Mouse (Mus musculus): ENCODE data around the gene Mesp1. TPM values are rescaled to one million over a fixed set of nuclear protein-coding genes. Genes with fewer than 3 reads are reported as not detected.

The Mesp1 gene
- polyA plus RNA-seq (2012; ENCODE audit: insufficient read depth, insufficient read length, missing spikeins), result not detected in 2 replicates

- no peak for TF ChIP-seq POLR2A (IDR thresholded peaks at IDR 0.05; ENCODE audit: borderline replicate concordance, low read depth, low read length)
- no peak for TF ChIP-seq CTCF (IDR thresholded peaks at IDR 0.05; ENCODE audit: low read depth, low read length)
- no peak within 1 kb of the TSS for H3K27ac ChIP-seq (ENCODE audit: insufficient read depth, low read depth, low read length)
- H3K4me3 ChIP-seq (ENCODE audit: insufficient read depth, low read length), result peak within 1 kb of the TSS; percentile 49
Observed at GRCm38 (mm10) chr7:79793688-79794087, at the start of gene Mesp1. TSS of gene Mesp1 (minus strand) at chr7:79793788.

GRCm38 (mm10) chr7:79842163-79842562, 48.6 kb upstream of the Mesp1 start:
- TF ChIP-seq POLR2A (IDR thresholded peaks at IDR 0.05; ENCODE audit: borderline replicate concordance, low read depth, low read length), result no peak
- TF ChIP-seq CTCF (IDR thresholded peaks at IDR 0.05; ENCODE audit: low read depth, low read length), result no peak
- Histone ChIP-seq H3K27ac (ENCODE audit: insufficient read depth, low read depth, low read length) (no peak overlapping the region), H3K4me1 (ENCODE audit: control insufficient read depth, insufficient read depth, low read length) (peaks cover 23% of the 10 kb centered on the region), H3K4me3 (ENCODE audit: insufficient read depth, low read length) (no peak overlapping the region)

More at GRCm38 (mm10) chr7:79793688-79794087, at the start of gene Mesp1:
- no peaks in the 10 kb centered on the region for H3K4me1 ChIP-seq (ENCODE audit: control insufficient read depth, insufficient read depth, low read length)

GRCm38 (mm10) chr7:79837247-79837646, 43.7 kb upstream of the Mesp1 start:
- TF ChIP-seq POLR2A (IDR thresholded peaks at IDR 0.05; ENCODE audit: borderline replicate concordance, low read depth, low read length), result no peak
- TF ChIP-seq CTCF (IDR thresholded peaks at IDR 0.05; ENCODE audit: low read depth, low read length), result no peak
- no peaks in the 10 kb centered on the region for H3K4me1 ChIP-seq (ENCODE audit: control insufficient read depth, insufficient read depth, low read length)
- H3K4me3 ChIP-seq (ENCODE audit: insufficient read depth, low read length), result no peak overlapping the region
- no peak overlapping the region for H3K27ac ChIP-seq (ENCODE audit: insufficient read depth, low read depth, low read length)

DNA sequence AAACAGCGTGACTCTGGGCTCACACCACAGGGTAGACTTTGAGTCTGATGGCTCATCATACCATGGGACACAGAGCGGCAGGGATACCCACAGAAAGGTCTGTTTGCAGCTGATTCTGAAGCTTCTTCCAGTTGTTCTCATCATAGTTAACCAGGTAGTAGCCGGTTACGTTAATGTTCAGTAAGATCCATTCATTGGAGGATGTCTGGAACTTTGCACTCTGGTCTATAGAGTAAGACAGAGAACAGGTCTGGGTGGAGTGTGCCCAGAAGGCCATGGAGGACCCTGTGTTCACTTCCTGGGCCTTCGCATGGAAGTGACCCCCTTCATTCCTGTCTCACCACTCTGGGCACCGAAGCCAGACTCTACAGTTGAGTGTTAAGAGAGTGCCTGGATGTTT, 41.6 kb upstream of the Mesp1 start:
- TF ChIP-seq POLR2A (IDR thresholded peaks at IDR 0.05; ENCODE audit: borderline replicate concordance, low read depth, low read length) (no peak), CTCF (IDR thresholded peaks at IDR 0.05; ENCODE audit: low read depth, low read length) (no peak)
- H3K27ac ChIP-seq (ENCODE audit: insufficient read depth, low read depth, low read length), result no peak overlapping the region
- no peak overlapping the region for H3K4me3 ChIP-seq (ENCODE audit: insufficient read depth, low read length)
- H3K4me1 ChIP-seq (ENCODE audit: control insufficient read depth, insufficient read depth, low read length), result no peaks in the 10 kb centered on the region

GRCm38 (mm10) chr7:79832980-79833379, 39.4 kb upstream of the Mesp1 start:
- TF ChIP-seq POLR2A (IDR thresholded peaks at IDR 0.05; ENCODE audit: borderline replicate concordance, low read depth, low read length) (no peak), CTCF (IDR thresholded peaks at IDR 0.05; ENCODE audit: low read depth, low read length) (no peak)
- Histone ChIP-seq H3K27ac (ENCODE audit: insufficient read depth, low read depth, low read length) (no peak overlapping the region), H3K4me3 (ENCODE audit: insufficient read depth, low read length) (no peak overlapping the region)

DNA sequence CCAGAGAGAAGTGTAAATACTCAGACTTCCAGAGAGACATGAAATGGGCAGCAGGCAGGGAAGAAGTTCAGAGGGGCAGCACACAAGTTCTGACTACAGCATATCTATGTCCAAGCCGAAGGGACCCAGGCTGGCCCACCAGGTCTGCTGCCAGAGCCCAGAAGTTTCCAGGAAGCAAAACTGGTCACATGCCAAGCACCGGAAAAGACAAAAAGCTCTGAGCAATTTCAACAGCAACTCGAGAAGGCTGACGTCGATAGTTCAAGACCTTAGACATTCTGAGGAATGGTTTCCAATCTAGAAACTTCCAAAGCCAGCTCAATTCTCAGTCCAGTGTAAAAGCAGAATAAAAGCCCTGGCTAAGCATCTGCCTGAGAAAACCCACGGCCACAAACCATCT, 38.0 kb upstream of the Mesp1 start:
- no peak for TF ChIP-seq CTCF (IDR thresholded peaks at IDR 0.05; ENCODE audit: low read depth, low read length)
- TF ChIP-seq POLR2A (IDR thresholded peaks at IDR 0.05; ENCODE audit: borderline replicate concordance, low read depth, low read length), result no peak
- H3K4me1 ChIP-seq (ENCODE audit: control insufficient read depth, insufficient read depth, low read length), result no peaks in the 10 kb centered on the region
- H3K4me3 ChIP-seq (ENCODE audit: insufficient read depth, low read length), result no peak overlapping the region
- H3K27ac ChIP-seq (ENCODE audit: insufficient read depth, low read depth, low read length), result no peak overlapping the region

More at GRCm38 (mm10) chr7:79832980-79833379, 39.4 kb upstream of the Mesp1 start:
- H3K4me1 ChIP-seq (ENCODE audit: control insufficient read depth, insufficient read depth, low read length), result no peaks in the 10 kb centered on the region

DNA sequence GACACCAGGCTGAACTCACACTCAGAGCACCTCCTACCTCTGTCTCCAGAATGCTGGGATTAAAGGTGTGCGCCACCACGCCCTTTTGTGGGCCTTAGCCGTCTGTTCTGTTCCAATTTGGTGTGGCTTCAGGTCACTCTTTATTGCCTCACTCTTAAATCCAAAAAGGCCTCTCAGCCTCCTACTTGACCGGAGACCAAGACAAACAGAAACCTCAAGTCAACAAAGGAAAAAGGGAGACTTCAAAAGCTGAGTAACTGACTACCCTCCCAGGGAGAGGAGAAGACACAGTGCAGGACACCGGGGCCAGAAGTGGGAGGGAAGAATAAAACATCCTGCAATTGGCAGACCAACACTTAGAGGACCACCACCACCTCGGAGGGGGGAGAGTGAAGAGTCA, 37.6 kb upstream of the Mesp1 start:
- TF ChIP-seq POLR2A (IDR thresholded peaks at IDR 0.05; ENCODE audit: borderline replicate concordance, low read depth, low read length) (no peak), CTCF (IDR thresholded peaks at IDR 0.05; ENCODE audit: low read depth, low read length) (no peak)
- H3K4me1 ChIP-seq (ENCODE audit: control insufficient read depth, insufficient read depth, low read length), result no peaks in the 10 kb centered on the region
- no peak overlapping the region for H3K4me3 ChIP-seq (ENCODE audit: insufficient read depth, low read length)

DNA sequence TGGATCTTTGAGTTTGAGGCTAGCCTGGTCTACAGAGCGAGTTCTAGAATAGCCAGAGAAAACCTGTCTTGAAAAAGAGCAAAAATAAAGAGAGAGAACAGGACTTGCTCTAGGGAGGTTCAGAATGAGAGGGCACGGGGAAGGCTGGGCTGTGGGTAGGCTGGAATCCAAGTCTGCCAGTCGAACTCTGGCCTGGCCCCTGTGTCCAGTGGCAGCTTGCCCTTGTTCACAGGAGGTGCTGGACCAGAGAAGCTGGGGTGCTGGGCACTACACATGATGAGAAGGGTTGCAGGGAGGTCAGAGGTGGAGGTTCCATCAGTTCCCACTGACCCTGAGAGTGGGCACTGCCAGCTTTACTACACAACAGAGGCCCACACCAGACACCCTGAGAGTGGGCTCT, 34.8 kb upstream of the Mesp1 start:
- H3K4me3 ChIP-seq (ENCODE audit: insufficient read depth, low read length), result no peak overlapping the region

More for the DNA sequence above, 37.6 kb upstream of the Mesp1 start:
- H3K27ac ChIP-seq (ENCODE audit: insufficient read depth, low read depth, low read length), result no peak overlapping the region

DNA sequence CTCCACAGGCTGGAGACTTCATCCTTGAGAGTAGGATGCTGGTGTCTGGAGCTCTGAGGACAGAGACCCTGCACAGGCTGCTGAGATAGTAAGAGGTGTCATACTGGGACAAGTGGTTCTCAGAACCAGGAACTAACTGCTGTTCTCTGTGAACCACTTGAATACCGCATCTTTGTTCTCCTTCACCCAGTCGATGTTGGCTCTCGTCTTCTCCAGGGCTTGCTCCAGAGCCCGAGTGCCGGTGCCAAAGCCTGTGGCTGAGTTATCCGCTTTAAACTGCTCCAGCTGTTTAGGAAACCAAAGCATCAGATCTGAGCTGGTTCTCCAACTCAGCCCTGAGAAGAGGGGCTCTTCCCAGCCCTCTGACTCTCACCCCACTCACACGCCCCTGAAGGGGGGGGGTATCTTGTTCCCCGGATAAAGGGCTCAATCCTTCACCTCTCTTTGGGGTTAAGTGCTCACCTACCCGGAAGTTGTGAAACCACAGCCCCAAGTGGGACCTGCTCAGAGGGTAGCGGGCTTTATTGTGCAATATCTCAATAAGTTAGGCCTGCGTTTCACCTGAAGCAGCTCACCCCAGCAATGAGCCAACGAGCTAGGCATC, 28.6 kb upstream of the Mesp1 start:
- Histone ChIP-seq H3K4me1 (ENCODE audit: control insufficient read depth, insufficient read depth, low read length) (peaks cover 6% of the 10 kb centered on the region; the same call in 1 of the 2 replicates), H3K27ac (ENCODE audit: insufficient read depth, low read depth, low read length) (no peak overlapping the region), H3K4me3 (ENCODE audit: insufficient read depth, low read length) (no peak overlapping the region)
- TF ChIP-seq POLR2A (IDR thresholded peaks at IDR 0.05; ENCODE audit: borderline replicate concordance, low read depth, low read length), result no peak
- no peak for TF ChIP-seq CTCF (IDR thresholded peaks at IDR 0.05; ENCODE audit: low read depth, low read length)

More for the DNA sequence above, 34.8 kb upstream of the Mesp1 start:
- Histone ChIP-seq H3K4me1 (ENCODE audit: control insufficient read depth, insufficient read depth, low read length) (no peaks in the 10 kb centered on the region), H3K27ac (ENCODE audit: insufficient read depth, low read depth, low read length) (no peak overlapping the region)
- no peak for TF ChIP-seq CTCF (IDR thresholded peaks at IDR 0.05; ENCODE audit: low read depth, low read length)

DNA sequence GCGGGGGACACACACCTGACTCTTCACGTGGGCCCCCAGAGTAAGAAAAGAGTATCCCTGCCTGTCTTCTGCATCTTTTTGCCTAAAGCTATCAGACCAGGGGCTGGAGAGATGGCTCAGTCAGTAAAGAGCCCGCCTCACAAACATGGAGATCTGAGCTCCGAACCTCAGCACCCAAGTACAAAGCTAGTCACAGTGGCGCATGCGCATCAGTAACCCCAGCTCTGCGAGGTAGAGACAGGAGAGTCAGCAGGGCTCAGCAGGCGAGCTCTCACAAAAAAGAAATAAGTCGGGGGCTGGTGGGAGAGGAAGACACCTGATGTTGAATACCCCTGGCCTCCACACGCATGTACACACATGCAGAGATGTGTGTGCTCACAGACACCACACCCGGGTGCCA, 26.4 kb upstream of the Mesp1 start:
- Histone ChIP-seq H3K4me3 (ENCODE audit: insufficient read depth, low read length) (no peak overlapping the region), H3K4me1 (ENCODE audit: control insufficient read depth, insufficient read depth, low read length) (peaks cover 6% of the 10 kb centered on the region; the same call in 1 of the 2 replicates), H3K27ac (ENCODE audit: insufficient read depth, low read depth, low read length) (no peak overlapping the region)
- TF ChIP-seq CTCF (IDR thresholded peaks at IDR 0.05; ENCODE audit: low read depth, low read length) (no peak), POLR2A (IDR thresholded peaks at IDR 0.05; ENCODE audit: borderline replicate concordance, low read depth, low read length) (no peak)

All from bone marrow macrophage, adult 2 months (primary cell).